Comparison of ENCODE assay signal across 8 mouse cellular contexts in the genomic region with DNA sequence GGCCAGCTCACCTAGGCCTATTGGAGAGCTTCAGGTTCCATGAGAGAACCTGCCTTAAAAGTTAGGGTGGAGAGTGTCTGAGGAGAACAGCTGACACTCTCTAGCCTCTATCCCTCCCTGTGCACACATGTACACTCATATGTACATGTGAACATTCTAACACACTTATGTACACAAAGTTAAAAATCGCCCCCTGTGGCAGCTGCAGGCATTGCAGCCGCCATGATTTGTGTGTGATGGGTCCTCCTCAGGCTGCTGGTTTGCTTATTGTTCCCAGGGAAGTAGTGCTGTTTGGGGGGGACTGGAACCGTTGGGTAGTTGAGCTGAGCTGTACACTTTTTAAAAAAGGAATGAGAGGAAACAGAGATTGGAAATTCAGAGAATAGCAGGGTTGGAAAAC. TPM values are rescaled to one million over a fixed set of nuclear protein-coding genes. Genes with fewer than 3 reads are reported as not detected.
DNase-seq lines count a peak whose midpoint lies in the region; TF ChIP-seq lines count a peak whose summit lies in the region.

No protein-coding gene starts in this region.

- H3K4me3 ChIP-seq in heart, adult 2 months = no peak overlapping the region

- no peaks in the 10 kb centered on the region for H3K4me1 ChIP-seq in heart, adult 2 months (ENCODE audit: control insufficient read depth, insufficient read depth, low read length)

- peak; percentile 38 to 70 for DNase-seq in heart, adult 2 months
- no peak for DNase-seq in heart, adult 11 months
- DNase-seq in 416B (ENCODE audit: low read depth) (peak; percentile 31), adipocyte (ENCODE audit: low spot score) (peak; percentile 18)
- peak; percentile 76 for DNase-seq in embryo, embryonic 11 days
- DNase-seq in kidney, postnatal 14 days = peak; percentile 41
- DNase-seq in lung, postnatal 4 days = peak; percentile 45 to 61
- DNase-seq in thymus, postnatal 0 days (ENCODE audit: low spot score) = peak; percentile 79

- peak; percentile 88; the same call in 1 of the 2 replicates for TF ChIP-seq CTCF in heart, adult 2 months (IDR thresholded peaks at IDR 0.05)

- no peak for TF ChIP-seq EP300 in heart, adult 2 months (IDR thresholded peaks at IDR 0.05; ENCODE audit: insufficient read depth, low read depth, low read length)

- 16% methylated on average over 3 of the region's 3 CpGs for WGBS in heart, adult 2 months

- H3K36me3 ChIP-seq in heart, adult 2 months (ENCODE audit: control insufficient read depth, insufficient read depth, low read length) = no peaks in the 10 kb centered on the region

- no peaks in the 10 kb centered on the region for H3K27me3 ChIP-seq in heart, adult 2 months (ENCODE audit: control insufficient read depth, insufficient read depth, low read length)

- H3K79me2 ChIP-seq in heart, adult 2 months (replicated peaks; ENCODE audit: control insufficient read depth, insufficient read depth, low read length) = no peaks in the 10 kb centered on the region

- no peak for TF ChIP-seq POLR2A in heart, adult 2 months (IDR thresholded peaks at IDR 0.05; ENCODE audit: insufficient read depth, low read depth, low read length)

- H3K27ac ChIP-seq in heart, adult 2 months = no peak overlapping the region

- H3K9ac ChIP-seq in heart, adult 2 months (ENCODE audit: low read depth, low read length) = no peak overlapping the region

- intact Hi-C loops in heart, adult 2 months (cut with DNase I) = no loop called here

RNA-seq across cellular contexts. Expression of gene Adamts2, which starts 14.1 kb away (rescaled TPM):
- total RNA-seq in heart, adult 2 months (2021) = 10 to 100 TPM in 1 of 2 experiments, 1 to 10 TPM in 1; 8.0 to 10.6 TPM
- 14.4 and 18.9 TPM in 2 replicates for polyA plus RNA-seq in heart, adult 2 months (2012; rRNA removed)
- 3.2 and 3.3 TPM in 2 replicates for polyA plus RNA-seq in thymus, postnatal 0 days (2015; fragmentation: Nextera tagmentation; extraction: Ambion mirVana)
